Mouse (Mus musculus) C2C12 (cell line): ENCODE results near the gene Gpr108. TPM values are rescaled to one million over a fixed set of nuclear protein-coding genes. Genes with fewer than 3 reads are reported as not detected.

Source experiments
- H3K27me3 ChIP-seq: one replicate; pipeline ENCODE4 v1.6.1; 2011; ENCODE audit not compliant: control insufficient read depth, insufficient read depth, insufficient read length
- H3K36me3 ChIP-seq: one replicate; pipeline ENCODE4 v1.6.1; 2011; ENCODE audit not compliant: control insufficient read depth, insufficient read depth
- H3K4me3 ChIP-seq: one replicate; pipeline ENCODE4 v1.5.1; 2011; ENCODE audit warnings: mild to moderate bottlenecking, control low read depth; ENCODE audit not compliant: poor library complexity, insufficient read depth, severe bottlenecking
- H3K79me2 ChIP-seq: one replicate; pipeline ENCODE4 v1.6.1; 2011; ENCODE audit not compliant: control insufficient read depth, insufficient read depth
- H3K79me3 ChIP-seq: one replicate; pipeline ENCODE4 v1.6.1; 2011; ENCODE audit warnings: low read depth, control low read depth
- H3ac ChIP-seq: one replicate; pipeline ENCODE3; 2011; ENCODE audit warnings: low read depth; ENCODE audit not compliant: control insufficient read depth, insufficient read length
- CEBPB ChIP-seq: IDR thresholded peaks from one replicate; pipeline ENCODE4 v1.6.1; 2011; ENCODE audit warnings: low read depth, mild to moderate bottlenecking, control low read depth, moderate library complexity
- CTCF ChIP-seq: IDR thresholded peaks from one replicate; pipeline ENCODE4 v1.5.1; 2011; ENCODE audit not compliant: control insufficient read depth, insufficient read depth, insufficient read length
- FOSL1 ChIP-seq: IDR thresholded peaks from one replicate; pipeline ENCODE4 v1.8.0; 2011; ENCODE audit warnings: mild to moderate bottlenecking, low read length; ENCODE audit not compliant: poor library complexity, insufficient read depth, severe bottlenecking
- MAX ChIP-seq: IDR thresholded peaks from one replicate; pipeline ENCODE4 v1.6.1; 2011; ENCODE audit warnings: mild to moderate bottlenecking, control low read depth
- MYOD1 ChIP-seq: IDR thresholded peaks from one replicate; pipeline ENCODE4 v1.6.1; 2011; ENCODE audit warnings: low read depth; ENCODE audit not compliant: control insufficient read depth, insufficient read length
- MYOG ChIP-seq: IDR thresholded peaks from one replicate; pipeline ENCODE4 v1.6.1; 2011; ENCODE audit not compliant: control insufficient read depth, insufficient read length; ENCODE audit errors: extremely low read depth
- USF1 ChIP-seq: IDR thresholded peaks from one replicate; pipeline ENCODE4 v1.6.1; 2011; ENCODE audit warnings: low read depth, mild to moderate bottlenecking, control low read depth, moderate library complexity
- polyA plus RNA-seq: library from polyadenylated mRNA; unstranded; fragments of >200 nt; fragmentation: generic; extraction: Trizol; gene quantifications from one replicate; pipeline ENCODE4 v1.2.1, GENCODE M21; 2012; ENCODE audit warnings: missing spikeins

Gpr108 gene
- polyA plus RNA-seq, 1 experiment, result 24.7 TPM

DNA sequence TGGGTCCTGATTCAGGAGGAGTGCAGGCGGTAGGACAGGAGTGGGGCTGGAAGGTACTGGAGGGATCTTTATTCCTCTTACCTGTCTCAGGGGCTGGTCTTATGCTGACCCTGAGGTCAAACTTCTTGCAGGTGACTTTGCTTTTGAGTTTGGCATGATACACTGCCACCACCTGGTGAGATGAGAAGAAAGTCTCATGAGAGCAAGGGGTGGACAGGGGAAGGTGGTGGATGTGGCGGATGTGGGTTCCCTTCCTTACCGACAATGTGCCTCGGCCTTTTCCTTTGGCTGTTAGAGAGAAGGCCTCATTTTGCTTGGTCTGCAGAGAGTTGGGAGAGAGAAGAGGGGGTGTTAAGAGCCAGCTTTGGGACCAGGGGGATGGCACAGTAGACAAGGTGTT lies 38.9 kb downstream of the Gpr108 start:
- Histone ChIP-seq H3K79me2 (no peaks in the 10 kb centered on the region), H3K4me3 (no peak overlapping the region), H3K79me3 (no peaks in the 10 kb centered on the region), H3K36me3 (no peaks in the 10 kb centered on the region), H3K27me3 (peaks cover 21% of the 10 kb centered on the region), H3ac (no peak overlapping the region)
- no peak for TF ChIP-seq CEBPB
- no peak for TF ChIP-seq MYOD1
- TF ChIP-seq MAX, result no peak
- no peak for TF ChIP-seq MYOG
- no peak for TF ChIP-seq USF1
- no peak for TF ChIP-seq FOSL1
- no peak for TF ChIP-seq CTCF

DNA sequence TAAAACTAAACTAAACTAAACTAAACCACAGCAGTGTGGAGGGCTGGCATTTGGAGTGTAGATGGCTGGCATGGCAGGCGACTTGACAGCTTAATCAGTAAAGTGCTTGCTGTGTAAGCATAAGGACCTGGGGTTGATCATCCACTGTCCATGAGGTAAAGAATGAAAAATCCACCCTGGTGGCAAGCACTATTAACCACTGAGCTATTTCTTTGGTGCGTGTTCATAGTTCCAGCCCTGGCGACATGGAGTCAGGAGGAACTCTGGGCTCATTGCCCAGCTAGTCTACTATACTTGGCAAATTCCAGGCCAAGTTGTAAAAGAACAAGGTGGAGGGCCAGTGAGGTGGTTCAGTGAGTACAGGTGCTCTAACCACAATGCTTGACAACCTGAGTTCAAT lies 40.3 kb downstream of the Gpr108 start:
- Histone ChIP-seq H3ac (no peak overlapping the region), H3K79me3 (no peaks in the 10 kb centered on the region), H3K79me2 (no peaks in the 10 kb centered on the region), H3K27me3 (peaks cover 14% of the 10 kb centered on the region), H3K4me3 (no peak overlapping the region), H3K36me3 (no peaks in the 10 kb centered on the region)
- no peak for TF ChIP-seq CTCF
- no peak for TF ChIP-seq MYOD1
- no peak for TF ChIP-seq USF1
- no peak for TF ChIP-seq FOSL1
- TF ChIP-seq MAX, result no peak
- TF ChIP-seq CEBPB, result no peak
- TF ChIP-seq MYOG, result no peak

DNA sequence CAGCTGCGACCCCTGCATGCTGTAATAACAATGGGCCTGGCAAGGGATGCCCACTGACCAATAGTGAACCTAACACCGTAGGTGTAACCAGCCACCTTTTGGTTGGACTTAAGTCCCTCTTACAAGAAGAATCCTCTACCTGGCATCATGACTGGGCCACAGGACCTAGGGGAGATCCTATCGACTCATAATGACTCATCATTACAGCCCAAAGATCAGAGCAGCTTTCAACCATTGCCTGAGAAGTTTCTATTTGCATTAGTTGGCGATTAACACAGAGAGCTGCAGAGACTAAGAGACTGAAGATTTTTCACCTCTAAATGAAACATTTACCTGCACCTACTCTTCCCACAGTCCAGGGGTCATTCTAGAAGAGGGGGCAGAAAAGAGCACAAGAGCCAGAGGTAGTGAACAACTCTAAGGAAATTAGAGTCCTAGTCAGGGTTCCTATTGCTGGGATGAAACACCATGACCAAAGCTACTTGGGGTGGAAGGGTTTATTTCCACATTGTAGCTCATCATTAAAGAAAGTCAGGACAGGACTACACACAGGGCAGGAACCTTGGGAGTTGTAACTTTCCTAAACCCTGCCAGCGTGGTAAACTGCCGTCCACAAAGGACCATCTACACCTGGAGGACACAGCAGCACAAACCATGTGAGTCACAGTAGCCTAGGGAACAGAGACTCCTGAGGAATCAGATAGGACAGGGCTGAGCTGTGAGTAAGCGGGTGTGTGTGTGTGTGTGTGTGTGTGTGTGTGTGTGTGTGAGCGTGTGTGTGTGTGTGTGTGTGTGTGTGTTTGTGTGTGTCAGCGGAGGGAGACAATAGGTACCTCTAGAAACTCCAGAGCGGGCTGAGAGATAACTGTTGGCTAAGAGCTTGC lies 46.2 kb downstream of the Gpr108 start:
- TF ChIP-seq MYOD1, result no peak
- no peak for TF ChIP-seq MYOG
- TF ChIP-seq MAX, result no peak
- TF ChIP-seq USF1, result no peak

DNA sequence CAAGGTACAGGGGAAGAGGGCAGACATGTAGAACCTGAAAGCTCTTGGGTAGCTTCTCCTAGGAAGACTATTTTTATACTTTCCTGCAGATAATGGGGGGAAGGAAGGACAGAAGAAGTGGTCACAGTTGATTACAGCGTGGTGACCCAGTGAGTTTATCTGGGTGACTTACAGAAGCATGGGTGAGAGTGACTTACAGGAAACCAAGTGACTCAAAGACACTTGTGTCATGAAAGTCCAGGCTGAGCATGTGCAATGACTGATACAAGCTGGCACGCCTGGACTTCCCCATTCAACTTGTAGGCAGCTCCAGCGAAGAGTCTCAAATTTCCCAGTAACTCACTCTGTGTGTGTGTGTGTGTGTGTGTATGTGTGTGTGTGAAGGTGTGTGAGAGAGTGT lies 50.0 kb downstream of the Gpr108 start:
- no peaks in the 10 kb centered on the region for H3K36me3 ChIP-seq
- no peak overlapping the region for H3K4me3 ChIP-seq
- no peaks in the 10 kb centered on the region for H3K79me2 ChIP-seq
- H3K27me3 ChIP-seq, result peaks cover 23% of the 10 kb centered on the region
- no peaks in the 10 kb centered on the region for H3K79me3 ChIP-seq
- TF ChIP-seq MYOD1, result no peak
- no peak for TF ChIP-seq CTCF
- TF ChIP-seq FOSL1, result no peak
- no peak for TF ChIP-seq MYOG
- no peak overlapping the region for H3ac ChIP-seq

More for the DNA sequence above, 46.2 kb downstream of the Gpr108 start:
- Histone ChIP-seq H3K36me3 (no peaks in the 10 kb centered on the region), H3K79me3 (no peaks in the 10 kb centered on the region), H3K79me2 (no peaks in the 10 kb centered on the region), H3K27me3 (peaks cover 4% of the 10 kb centered on the region), H3ac (no peak overlapping the region), H3K4me3 (no peak overlapping the region)

DNA sequence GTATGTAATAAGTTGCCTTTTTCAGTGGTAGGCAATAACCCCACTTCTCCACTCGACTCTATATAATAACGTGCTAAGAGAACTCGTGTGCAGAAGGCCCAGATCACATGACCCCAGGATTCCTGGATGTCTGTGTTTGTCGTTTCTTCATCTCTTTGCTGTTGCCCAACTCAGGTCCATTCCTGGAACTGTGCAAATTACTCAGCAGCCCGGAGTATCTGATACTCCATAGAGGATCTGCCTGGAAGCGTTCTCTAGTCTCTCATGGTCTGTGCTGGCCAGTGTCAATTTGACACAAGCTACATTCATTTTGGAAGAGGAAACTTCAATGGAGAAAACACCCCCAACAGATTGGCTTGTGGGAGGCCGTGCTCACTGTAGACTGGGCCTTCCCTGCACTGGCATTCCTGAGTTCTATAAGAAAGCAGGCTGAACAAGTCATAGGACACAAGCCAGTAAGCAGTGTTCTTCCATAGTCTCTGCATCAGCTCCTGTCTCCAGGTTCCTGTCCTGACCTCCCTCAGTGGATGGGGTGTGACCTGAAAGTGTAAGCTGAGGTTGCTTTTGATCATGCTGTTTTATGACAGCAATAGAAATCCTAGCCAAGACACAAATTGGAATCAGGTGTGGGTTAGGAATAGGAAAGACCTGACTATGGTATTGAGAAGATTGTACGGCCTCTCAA lies 52.8 kb downstream of the Gpr108 start:
- H3ac ChIP-seq, result no peak overlapping the region
- H3K79me3 ChIP-seq, result no peaks in the 10 kb centered on the region
- TF ChIP-seq MYOD1, result no peak
- TF ChIP-seq FOSL1, result no peak
- no peak for TF ChIP-seq USF1
- TF ChIP-seq CEBPB, result no peak
- TF ChIP-seq CTCF, result no peak
- TF ChIP-seq MYOG, result no peak
- TF ChIP-seq MAX, result no peak
- H3K27me3 ChIP-seq, result peaks cover 38% of the 10 kb centered on the region
- no peak overlapping the region for H3K4me3 ChIP-seq
- no peaks in the 10 kb centered on the region for H3K79me2 ChIP-seq
- H3K36me3 ChIP-seq, result no peaks in the 10 kb centered on the region
